Mouse (Mus musculus) spleen, embryonic (tissue): ENCODE results near the gene Gpc6.

ENCODE experiments used
- CTCF ChIA-PET: fragments of 350-600 bp; sonication (Branson Sonifier 250); formaldehyde crosslinking; loops from one replicate; lab custom pipeline; 2022; lab: Charles Lee

The Gpc6 gene

GRCm38 (mm10) chr14:117796661-117797060, 871.5 kb downstream of the Gpc6 start:
- CTCF ChIA-PET, result interaction anchor here (0.7 kb wide), 1 partner anchor 57 kb away, joined by 4 read pairs; no protein-coding TSS in a partner anchor

GRCm38 (mm10) chr14:117800399-117800798, 875.3 kb downstream of the Gpc6 start:
- CTCF ChIA-PET, result no interaction called here

- CTCF ChIA-PET, result no interaction called here
Measured at GRCm38 (mm10) chr14:117807846-117808245, 882.7 kb downstream of the Gpc6 start.

GRCm38 (mm10) chr14:117808326-117808725, 883.2 kb downstream of the Gpc6 start:
- CTCF ChIA-PET, result no interaction called here

GRCm38 (mm10) chr14:117810321-117811270, 885.5 kb downstream of the Gpc6 start:
- CTCF ChIA-PET, result no interaction called here

- CTCF ChIA-PET, result no interaction called here
Measured at GRCm38 (mm10) chr14:117813473-117813872, 888.4 kb downstream of the Gpc6 start.

- CTCF ChIA-PET, result no interaction called here
Measured at GRCm38 (mm10) chr14:117816008-117816407, 890.9 kb downstream of the Gpc6 start.

- CTCF ChIA-PET, result no interaction called here
Measured at GRCm38 (mm10) chr14:117816706-117817105, 891.6 kb downstream of the Gpc6 start.

- CTCF ChIA-PET, result no interaction called here
Measured at GRCm38 (mm10) chr14:117817196-117817595, 892.1 kb downstream of the Gpc6 start.

GRCm38 (mm10) chr14:117824491-117824890, 899.4 kb downstream of the Gpc6 start:
- CTCF ChIA-PET, result no interaction called here

GRCm38 (mm10) chr14:117826294-117827046, 901.4 kb downstream of the Gpc6 start:
- CTCF ChIA-PET, result no interaction called here

GRCm38 (mm10) chr14:117831267-117831666, 906.2 kb downstream of the Gpc6 start:
- CTCF ChIA-PET, result no interaction called here

- CTCF ChIA-PET, result no interaction called here
Measured at GRCm38 (mm10) chr14:117831731-117832130, 906.6 kb downstream of the Gpc6 start.

GRCm38 (mm10) chr14:117835506-117835905, 910.4 kb downstream of the Gpc6 start:
- CTCF ChIA-PET, result no interaction called here

GRCm38 (mm10) chr14:117837021-117837420, 911.9 kb downstream of the Gpc6 start:
- CTCF ChIA-PET, result no interaction called here

GRCm38 (mm10) chr14:117837715-117838114, 912.6 kb downstream of the Gpc6 start:
- CTCF ChIA-PET, result no interaction called here

- CTCF ChIA-PET, result no interaction called here
Measured at GRCm38 (mm10) chr14:117841211-117841610, 916.1 kb downstream of the Gpc6 start.

- CTCF ChIA-PET, result no interaction called here
Measured at GRCm38 (mm10) chr14:117841797-117842553, 916.9 kb downstream of the Gpc6 start.

GRCm38 (mm10) chr14:117849591-117850505, 924.7 kb downstream of the Gpc6 start:
- CTCF ChIA-PET, result no interaction called here

GRCm38 (mm10) chr14:117852266-117852665, 927.2 kb downstream of the Gpc6 start:
- CTCF ChIA-PET, result no interaction called here

- CTCF ChIA-PET, result no interaction called here
Measured at GRCm38 (mm10) chr14:117852842-117853241, 927.7 kb downstream of the Gpc6 start.
